Mouse (Mus musculus) bone marrow, adult 2 months (tissue): ENCODE measurements around the gene Rbp2. TPM values are rescaled to one million over a fixed set of nuclear protein-coding genes. Genes with fewer than 3 reads are reported as not detected.

ENCODE experiments used
- H3K27ac ChIP-seq: fragments of 200-500 bp; 2 replicates; pipeline ENCODE4 v1.5.1; 2012; ENCODE audit warnings: low read depth, mild to moderate bottlenecking, control low read depth, inconsistent platforms, low read length; ENCODE audit not compliant: control insufficient read depth, poor library complexity, insufficient read depth
- H3K4me1 ChIP-seq: fragments of 200-500 bp; 2 replicates; pipeline ENCODE4 v1.6.1; 2011; ENCODE audit warnings: low read length; ENCODE audit not compliant: control insufficient read depth, insufficient read depth
- H3K4me3 ChIP-seq: fragments of 200-500 bp; replicated peaks from 2 replicates; pipeline ENCODE3; 2011; ENCODE audit warnings: mild to moderate bottlenecking, low read depth, low read length, control low read depth; ENCODE audit not compliant: control insufficient read depth
- CTCF ChIP-seq: fragments of 200-500 bp; IDR thresholded peaks from 2 replicates; pipeline ENCODE4 v1.5.1; 2011; ENCODE audit warnings: low read length, control low read depth; ENCODE audit not compliant: control insufficient read depth, insufficient read depth
- POLR2A ChIP-seq: fragments of 200-500 bp; IDR thresholded peaks from 2 replicates; pipeline ENCODE4 v1.6.1; 2011; ENCODE audit warnings: low read depth, mild to moderate bottlenecking, control low read depth, low read length, borderline replicate concordance; ENCODE audit not compliant: control insufficient read depth
- WGBS: fragments of 180-500 bp; shearing (Covaris S2); methylation state at CpG from one replicate; pipeline ENCODE4 v1.1.7; 2018; 5-methylcytosine and 5-hydroxymethylcytosine counted together
- polyA plus RNA-seq: library from polyadenylated mRNA; stranded (reverse); fragments of >200 nt; gene quantifications from 2 replicates; pipeline ENCODE4 v1.2.4, GENCODE M21; 2011; ENCODE audit warnings: low replicate concordance; ENCODE audit not compliant: missing spikeins, insufficient read depth, insufficient read length

The Rbp2 gene
- polyA plus RNA-seq, 1 experiment, result not detected

GRCm38 (mm10) chr9:98498717-98499268, 12.9 kb downstream of the Rbp2 start:
- no peak overlapping the region for H3K27ac ChIP-seq
- H3K4me3 ChIP-seq, result no peak overlapping the region
- 90% methylated on average over 17 of the region's 17 CpGs for WGBS
- no peaks in the 10 kb centered on the region for H3K4me1 ChIP-seq
- TF ChIP-seq CTCF (no peak), POLR2A (no peak)

- TF ChIP-seq CTCF (no peak), POLR2A (no peak)
- H3K4me1 ChIP-seq, result no peaks in the 10 kb centered on the region
- 77% methylated on average over 5 of the region's 5 CpGs for WGBS
- no peak overlapping the region for H3K27ac ChIP-seq
- no peak overlapping the region for H3K4me3 ChIP-seq
These were observed 13.7 kb downstream of the Rbp2 start for GRCm38 (mm10) chr9:98499601-98500000.

DNA sequence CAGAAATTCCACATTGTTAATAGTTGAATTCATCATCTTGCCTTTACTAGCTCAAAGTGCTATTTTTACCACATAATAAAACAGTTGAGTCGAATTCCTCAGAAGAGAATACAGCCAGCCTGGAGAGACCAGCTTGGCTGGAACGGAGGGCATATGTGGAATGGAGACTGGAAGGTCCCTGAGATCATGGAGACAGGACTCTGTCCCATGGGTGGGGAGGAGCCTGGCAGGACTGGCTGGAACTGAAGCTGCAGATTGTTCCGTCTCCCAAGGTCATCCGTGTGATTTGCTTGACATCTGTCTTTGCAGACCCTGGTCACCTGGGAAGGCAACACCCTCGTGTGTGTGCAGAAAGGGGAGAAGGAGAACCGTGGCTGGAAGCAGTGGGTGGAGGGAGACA, 21.6 kb downstream of the Rbp2 start:
- no peaks in the 10 kb centered on the region for H3K4me1 ChIP-seq
- WGBS, result 82% methylated on average over 6 of the region's 6 CpGs
- H3K27ac ChIP-seq, result no peak overlapping the region
- no peak overlapping the region for H3K4me3 ChIP-seq
- no peak for TF ChIP-seq CTCF
- no peak for TF ChIP-seq POLR2A

DNA sequence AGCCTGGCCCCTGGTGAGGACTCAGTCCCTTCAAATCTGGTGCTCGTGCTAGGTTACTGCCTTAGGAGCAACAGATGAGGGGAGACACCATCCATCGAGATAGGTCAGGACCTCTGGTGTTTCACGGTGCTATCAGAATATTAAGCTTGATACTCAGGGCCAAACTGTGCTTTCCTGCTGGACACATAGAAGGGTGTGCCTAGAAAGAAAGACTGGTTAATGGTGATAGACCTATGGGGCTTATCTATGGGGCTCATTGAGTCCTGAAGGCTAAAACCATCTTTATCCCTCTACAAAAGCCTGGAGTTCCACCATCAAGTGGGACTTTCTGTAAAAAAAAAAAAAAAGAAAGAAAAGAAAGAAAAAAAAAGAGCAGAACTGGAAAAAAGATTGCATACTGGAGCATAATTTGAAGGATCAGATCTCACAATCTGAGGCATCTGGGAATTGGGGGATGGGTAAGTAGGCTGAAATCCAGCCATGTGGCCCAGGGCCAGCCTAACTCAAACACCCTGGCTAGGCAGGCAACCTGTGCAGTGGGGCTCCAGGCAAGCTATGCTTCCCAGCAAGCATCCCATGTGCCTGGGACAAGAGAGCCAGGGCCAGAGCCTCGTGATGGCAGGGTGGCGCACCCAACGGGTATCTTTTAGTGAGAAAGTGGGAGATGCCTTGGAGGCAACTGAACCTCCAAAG, 24.6 kb downstream of the Rbp2 start:
- no peak overlapping the region for H3K4me3 ChIP-seq
- 79% methylated on average over 6 of the region's 6 CpGs for WGBS
- no peak for TF ChIP-seq CTCF
- no peak for TF ChIP-seq POLR2A
- no peaks in the 10 kb centered on the region for H3K4me1 ChIP-seq
- no peak overlapping the region for H3K27ac ChIP-seq

DNA sequence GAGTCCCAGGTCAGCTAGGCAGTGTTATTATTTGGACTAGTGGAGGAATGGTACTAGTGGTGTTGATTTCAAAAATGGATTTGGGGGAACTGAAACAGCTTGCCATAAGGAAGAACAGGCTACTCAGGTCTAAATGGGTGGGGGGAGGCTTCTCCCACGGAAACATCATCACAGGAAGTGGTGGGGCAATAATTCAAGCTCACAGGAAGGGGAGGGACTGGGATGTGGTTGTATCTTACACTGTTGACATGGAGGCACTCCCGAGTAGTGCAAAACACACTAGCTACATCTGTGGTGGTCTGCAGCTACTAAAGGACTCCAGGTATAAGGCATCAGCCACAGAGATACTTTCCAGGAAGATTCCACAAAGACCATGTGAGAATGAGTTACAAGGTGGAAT, 38.0 kb downstream of the Rbp2 start:
- 4% methylated on average over 2 of the region's 2 CpGs for WGBS
- Histone ChIP-seq H3K4me3 (no peak overlapping the region), H3K27ac (no peak overlapping the region), H3K4me1 (no peaks in the 10 kb centered on the region; the same call in none of the 2 replicates)
- TF ChIP-seq CTCF (no peak), POLR2A (no peak)

- H3K4me3 ChIP-seq, result no peak overlapping the region
- TF ChIP-seq CTCF, result no peak
- TF ChIP-seq POLR2A, result no peak
- 78% methylated on average over 7 of the region's 7 CpGs for WGBS
- no peak overlapping the region for H3K27ac ChIP-seq
- H3K4me1 ChIP-seq, result no peaks in the 10 kb centered on the region; the same call in none of the 2 replicates
These were observed 39.0 kb downstream of the Rbp2 start for GRCm38 (mm10) chr9:98524786-98525542.

GRCm38 (mm10) chr9:98525543-98525924, 39.6 kb downstream of the Rbp2 start:
- TF ChIP-seq POLR2A (no peak), CTCF (no peak)
- Histone ChIP-seq H3K27ac (no peak overlapping the region), H3K4me1 (no peaks in the 10 kb centered on the region; the same call in none of the 2 replicates), H3K4me3 (no peak overlapping the region)
- WGBS, result 78% methylated on average over 7 of the region's 7 CpGs

DNA sequence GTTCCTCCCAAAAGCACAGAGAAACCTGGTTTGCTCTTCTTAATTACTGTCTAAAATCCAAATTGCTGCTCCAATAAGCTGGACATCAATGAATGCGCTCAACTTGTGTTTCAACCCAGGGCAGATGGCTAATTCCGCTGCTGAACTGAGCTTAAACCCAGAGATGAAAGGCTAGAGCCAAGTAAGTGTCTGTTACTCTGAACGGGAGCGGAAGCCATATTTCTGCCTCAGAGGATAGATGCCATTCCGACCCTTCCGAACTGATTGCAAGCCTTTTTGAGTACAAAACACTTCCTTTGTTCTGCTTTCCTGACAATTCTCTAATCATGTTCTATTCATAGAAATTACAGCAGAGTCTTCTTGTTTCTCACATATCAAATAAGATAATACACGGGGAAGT, 41.3 kb downstream of the Rbp2 start:
- WGBS, result 87% methylated on average over 7 of the region's 7 CpGs
- Histone ChIP-seq H3K27ac (no peak overlapping the region), H3K4me1 (no peaks in the 10 kb centered on the region; the same call in none of the 2 replicates), H3K4me3 (no peak overlapping the region)
- TF ChIP-seq POLR2A (no peak), CTCF (no peak)
